Mouse (Mus musculus) heart, postnatal 0 days (tissue): ENCODE measurements at regions not wholly inside any gene's neighbourhood (a gene's known extent, or its start where the extent isn't known, plus 50 kb on each side); places are given as distances from the start of the nearest gene placed in this dataset.

Experiments used
- ATAC-seq: fragments of 200-750 bp; cut with Nextera tagmentation; 2 replicates; pipeline ENCODE4 v1.8.0; 2017; ENCODE audit warnings: low read depth, moderate number of reproducible peaks, moderate library complexity; ENCODE audit not compliant: insufficient read depth
- DNase-seq: peaks from one replicate; pipeline ENCODE4 v3.0.0-alpha.2; 2016; ENCODE audit warnings: low spot score
- H3K27ac ChIP-seq: fragments of 300-500 bp; sonication (generic); 2 replicates; pipeline ENCODE4 v1.5.1; 2014; ENCODE audit warnings: low read depth, mild to moderate bottlenecking
- H3K27me3 ChIP-seq: fragments of 300-500 bp; sonication (generic); 2 replicates; pipeline ENCODE4 v1.6.1; 2014; ENCODE audit warnings: low read length, mixed read lengths; ENCODE audit not compliant: control insufficient read depth, insufficient read depth
- H3K36me3 ChIP-seq: fragments of 300-500 bp; sonication (generic); replicated peaks from 2 replicates; pipeline ENCODE4 v1.6.1; 2014; ENCODE audit warnings: low read length, mixed read lengths; ENCODE audit not compliant: control insufficient read depth, insufficient read depth
- H3K4me1 ChIP-seq: fragments of 300-500 bp; sonication (generic); 2 replicates; pipeline ENCODE4 v1.6.1; 2014; ENCODE audit warnings: antibody characterized with exemption; ENCODE audit not compliant: control insufficient read depth, insufficient read depth
- H3K4me2 ChIP-seq: fragments of 300-500 bp; sonication (generic); 2 replicates; pipeline ENCODE4 v1.6.1; 2014; ENCODE audit warnings: low read depth, mild to moderate bottlenecking, low read length, moderate library complexity
- H3K4me3 ChIP-seq: fragments of 300-500 bp; sonication (generic); 2 replicates; pipeline ENCODE4 v1.5.1; 2014; ENCODE audit warnings: low read depth, low read length
- H3K9ac ChIP-seq: fragments of 300-500 bp; sonication (generic); replicated peaks from 2 replicates; pipeline ENCODE4 v1.6.1; 2014; ENCODE audit warnings: low read depth, low read length, mixed read lengths
- H3K9me3 ChIP-seq: fragments of 300-500 bp; sonication (generic); replicated peaks from 2 replicates; pipeline ENCODE4 v1.6.1; 2016; ENCODE audit warnings: low read length; ENCODE audit not compliant: control insufficient read depth
- CTCF ChIP-seq: IDR thresholded peaks from 2 replicates; pipeline ENCODE4 v1.5.1; 2016; ENCODE audit warnings: antibody characterized with exemption, control low read depth, low read depth
- EP300 ChIP-seq: IDR thresholded peaks from 2 replicates; pipeline ENCODE4 v1.6.1; 2016; ENCODE audit warnings: antibody characterized with exemption, low read depth
- WGBS: fragments of 180-500 bp; shearing (Covaris S2); extraction: QIAGEN DNeasy Blood & Tissue Kit; methylation state at CpG from one replicate; pipeline ENCODE4 v1.1.7; 2014; 5-methylcytosine and 5-hydroxymethylcytosine counted together

DNA sequence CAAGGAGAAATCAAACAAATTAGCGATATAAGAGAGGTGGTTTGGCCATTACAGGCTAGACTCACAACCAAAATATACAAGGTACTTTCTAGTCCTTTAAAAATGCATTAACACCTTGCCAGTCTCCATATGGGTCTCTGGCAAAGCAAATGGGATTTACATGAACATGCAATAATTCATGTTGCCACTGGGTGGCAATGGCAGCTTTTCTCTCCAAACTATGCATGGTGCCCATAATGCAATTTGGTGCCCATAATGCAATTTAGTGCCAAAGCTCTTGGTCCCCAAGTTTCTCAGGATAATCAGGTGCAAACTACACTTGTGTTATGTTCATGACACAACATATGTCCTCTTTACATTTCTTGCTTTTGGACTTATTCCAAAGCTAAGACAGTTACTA, 1126.9 kb upstream of the 4930412O13Rik start:
- H3K27ac ChIP-seq = no peak overlapping the region
- 6% methylated on average over 1 of the region's 1 CpGs for WGBS
- DNase-seq = peak; percentile 44
- no peaks in the 10 kb centered on the region for H3K36me3 ChIP-seq
- no peak for ATAC-seq
- TF ChIP-seq CTCF = peak; percentile 80
- TF ChIP-seq EP300 = no peak
- H3K4me3 ChIP-seq = no peak overlapping the region
- H3K4me1 ChIP-seq = no peaks in the 10 kb centered on the region
- no peaks in the 10 kb centered on the region for H3K27me3 ChIP-seq
- H3K9me3 ChIP-seq = no peaks in the 10 kb centered on the region
- no peak overlapping the region for H3K4me2 ChIP-seq
- no peak overlapping the region for H3K9ac ChIP-seq

DNA sequence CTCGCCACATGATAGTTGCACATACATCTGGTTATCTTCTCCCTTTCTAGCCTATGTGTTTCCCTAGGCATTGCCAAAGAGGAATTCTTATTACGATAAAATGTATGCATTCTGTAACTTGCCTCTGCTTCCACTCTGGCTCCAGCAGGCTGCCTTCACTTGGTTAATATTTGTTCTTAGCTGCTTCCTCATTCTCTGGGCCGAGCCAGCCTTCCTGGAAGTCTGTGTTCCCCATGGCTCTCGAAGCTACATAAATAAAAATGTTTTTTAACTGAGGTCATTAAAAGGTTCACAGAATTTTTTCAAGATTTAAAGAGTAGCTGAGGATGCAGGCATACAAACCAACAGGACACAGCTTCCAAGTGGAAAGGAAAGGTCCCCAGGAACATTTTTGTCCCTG, 1124.5 kb upstream of the 4930412O13Rik start:
- no peak overlapping the region for H3K4me2 ChIP-seq
- DNase-seq (no peak), ATAC-seq (no peak)
- TF ChIP-seq CTCF (no peak), EP300 (no peak)
- H3K4me1 ChIP-seq = no peaks in the 10 kb centered on the region
- H3K9ac ChIP-seq = no peak overlapping the region
- no peaks in the 10 kb centered on the region for H3K9me3 ChIP-seq
- H3K27ac ChIP-seq = no peak overlapping the region
- H3K27me3 ChIP-seq = no peaks in the 10 kb centered on the region
- no peaks in the 10 kb centered on the region for H3K36me3 ChIP-seq
- 48% methylated on average over 4 of the region's 4 CpGs for WGBS
- H3K4me3 ChIP-seq = no peak overlapping the region

DNA sequence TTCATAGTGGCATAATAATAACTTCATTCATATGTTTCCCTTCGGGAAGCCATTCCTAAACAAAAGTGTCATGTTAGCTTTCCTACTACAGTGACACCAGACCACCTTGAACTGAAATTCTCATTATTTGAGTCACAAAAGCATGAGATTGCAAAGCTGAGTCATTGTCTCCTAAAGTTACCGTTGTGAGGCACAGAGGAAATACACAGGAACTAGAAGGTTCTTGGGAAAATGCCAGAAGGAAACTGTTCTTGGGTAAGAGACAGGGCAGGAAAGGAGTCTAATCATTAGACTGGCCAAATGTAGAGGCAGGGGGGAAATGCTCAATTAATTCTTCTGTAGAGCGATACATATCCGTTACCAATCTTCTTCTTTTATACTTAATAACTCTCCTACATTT, 1110.4 kb upstream of the 4930412O13Rik start:
- no peak for DNase-seq

DNA sequence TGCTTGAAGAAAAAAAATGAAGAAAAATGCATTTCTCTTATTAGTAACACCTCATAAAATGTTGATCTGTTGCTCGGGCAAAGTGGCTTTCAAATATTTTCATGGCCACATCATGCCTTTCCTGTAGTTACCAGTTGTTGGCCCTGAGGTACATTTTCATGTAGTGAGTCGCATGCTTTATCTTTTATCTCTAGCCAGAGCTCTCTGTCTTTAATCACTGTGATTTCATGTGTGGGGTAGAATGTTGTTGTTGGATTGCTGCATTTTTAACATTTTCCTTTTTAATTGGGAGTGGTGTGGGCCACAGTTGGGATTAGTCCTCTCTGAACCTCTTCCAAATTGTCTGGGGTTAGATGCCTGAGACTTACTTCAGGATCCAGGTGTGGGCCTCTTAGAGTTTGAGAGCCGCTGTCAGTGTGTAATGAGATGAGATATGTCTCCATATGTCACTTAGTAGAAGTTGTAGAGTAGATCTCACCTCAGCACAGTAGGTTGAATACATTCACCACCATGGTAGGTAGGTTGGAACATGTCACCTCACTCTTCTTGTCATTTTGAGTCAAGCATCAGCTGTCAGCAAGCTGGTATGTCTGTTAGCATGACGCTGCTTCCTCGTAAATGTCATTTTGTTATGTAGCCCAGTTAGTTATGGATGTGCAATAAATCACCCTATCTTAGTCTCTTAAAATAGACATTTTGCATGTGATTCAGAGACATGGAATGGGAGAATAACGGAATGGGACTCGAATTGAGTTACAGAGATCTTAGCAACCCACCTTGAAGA, 1099.7 kb upstream of the 4930412O13Rik start:
- Histone ChIP-seq H3K27me3 (no peaks in the 10 kb centered on the region), H3K4me2 (no peak overlapping the region), H3K36me3 (no peaks in the 10 kb centered on the region), H3K9ac (no peak overlapping the region), H3K4me1 (no peaks in the 10 kb centered on the region), H3K9me3 (no peaks in the 10 kb centered on the region), H3K4me3 (no peak overlapping the region), H3K27ac (no peak overlapping the region)
- 58% methylated on average over 7 of the region's 7 CpGs for WGBS
- ATAC-seq (no peak), DNase-seq (no peak)
- TF ChIP-seq EP300 (no peak), CTCF (no peak)

More for the DNA sequence above, 1110.4 kb upstream of the 4930412O13Rik start:
- Histone ChIP-seq H3K4me3 (no peak overlapping the region), H3K9me3 (no peaks in the 10 kb centered on the region), H3K27ac (no peak overlapping the region), H3K9ac (no peak overlapping the region), H3K4me2 (no peak overlapping the region), H3K36me3 (no peaks in the 10 kb centered on the region), H3K27me3 (no peaks in the 10 kb centered on the region), H3K4me1 (no peaks in the 10 kb centered on the region)
- TF ChIP-seq EP300 (no peak), CTCF (no peak)
- ATAC-seq = no peak
- WGBS = 57% methylated on average over 4 of the region's 4 CpGs

DNA sequence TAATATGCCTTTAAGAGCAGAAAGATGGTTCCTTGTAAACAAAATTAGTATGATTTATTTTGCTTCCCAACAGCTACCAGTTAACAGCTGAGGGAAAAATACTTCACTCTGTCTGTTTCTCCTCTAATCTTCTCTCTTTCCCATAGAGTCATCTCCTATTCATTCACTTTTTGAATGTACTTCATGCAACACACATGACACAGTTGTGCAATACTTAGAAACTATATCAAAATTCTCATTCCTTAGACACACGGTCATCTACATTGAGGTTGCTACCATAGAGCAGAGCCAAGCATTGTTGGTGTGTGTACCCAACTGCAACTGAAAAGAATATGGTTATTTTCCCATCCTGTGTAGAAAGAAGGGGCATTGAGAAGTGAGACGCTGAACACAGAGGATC, 1098.8 kb upstream of the 4930412O13Rik start:
- no peaks in the 10 kb centered on the region for H3K9me3 ChIP-seq
- ATAC-seq = no peak
- no peaks in the 10 kb centered on the region for H3K27me3 ChIP-seq
- DNase-seq = no peak
- H3K27ac ChIP-seq = no peak overlapping the region
- 79% methylated on average over 2 of the region's 2 CpGs for WGBS
- TF ChIP-seq EP300 (no peak), CTCF (no peak)
- H3K4me1 ChIP-seq = no peaks in the 10 kb centered on the region
- no peaks in the 10 kb centered on the region for H3K36me3 ChIP-seq
- no peak overlapping the region for H3K9ac ChIP-seq
- no peak overlapping the region for H3K4me2 ChIP-seq
- H3K4me3 ChIP-seq = no peak overlapping the region

DNA sequence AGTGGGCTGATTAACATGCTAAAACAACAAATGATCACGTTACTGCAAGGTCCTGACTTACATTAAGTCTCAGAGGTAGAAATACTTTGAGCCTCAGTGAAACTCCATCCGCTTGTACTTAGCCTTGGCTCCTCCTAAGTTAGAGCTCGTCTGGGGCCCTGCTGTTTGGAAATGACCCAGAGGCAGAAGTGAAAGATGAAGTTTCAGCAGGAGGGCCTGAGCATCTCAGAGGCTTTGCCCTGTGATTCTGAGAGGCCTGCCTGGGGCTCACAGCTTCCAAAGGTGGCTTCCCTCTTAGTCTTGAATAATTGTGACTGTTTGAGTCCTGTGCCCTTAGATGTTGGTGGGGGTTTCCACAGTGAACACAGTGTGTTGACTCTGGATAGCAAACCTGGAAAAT, 1079.0 kb upstream of the 4930412O13Rik start:
- TF ChIP-seq EP300 (no peak), CTCF (no peak)
- no peaks in the 10 kb centered on the region for H3K27me3 ChIP-seq
- no peak for ATAC-seq

More for the DNA sequence above, 1079.0 kb upstream of the 4930412O13Rik start:
- Histone ChIP-seq H3K4me1 (no peaks in the 10 kb centered on the region), H3K9me3 (no peaks in the 10 kb centered on the region), H3K4me2 (no peak overlapping the region), H3K27ac (no peak overlapping the region), H3K9ac (no peak overlapping the region), H3K4me3 (no peak overlapping the region), H3K36me3 (no peaks in the 10 kb centered on the region)
- 39% methylated on average over 3 of the region's 3 CpGs for WGBS
- DNase-seq = no peak
